Mouse (Mus musculus): ENCODE measurements around the gene Olfr76.
"Not testable (repeated sequence)": the region's sequence is repeated elsewhere in the genome, so short reads cannot be mapped to it uniquely, and the experiment has no call there.

The Olfr76 gene

DNA sequence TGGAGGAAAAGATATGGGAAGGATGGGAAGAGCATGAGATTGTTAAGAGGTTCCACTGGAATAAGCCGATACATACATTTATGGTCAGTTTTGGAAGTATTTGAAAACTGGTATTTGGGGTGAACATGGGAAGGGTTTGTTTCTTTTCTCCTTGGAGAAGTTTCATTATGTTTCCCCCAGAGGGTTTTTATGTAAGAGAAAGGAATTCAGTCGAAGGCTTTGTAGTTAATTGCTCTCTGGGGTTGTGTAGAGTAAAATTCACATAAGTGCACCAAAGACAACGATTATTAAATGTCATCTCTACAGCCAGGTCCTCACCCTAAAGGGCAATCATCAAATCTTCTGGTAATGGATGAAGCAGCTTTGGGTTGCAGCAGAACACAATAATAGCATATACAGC is at the start of gene Olfr76:
Olfr76 (minus strand) TSS at position 101 of the 400 bp plus-strand sequence.
- DNase-seq, result no peak

DNA sequence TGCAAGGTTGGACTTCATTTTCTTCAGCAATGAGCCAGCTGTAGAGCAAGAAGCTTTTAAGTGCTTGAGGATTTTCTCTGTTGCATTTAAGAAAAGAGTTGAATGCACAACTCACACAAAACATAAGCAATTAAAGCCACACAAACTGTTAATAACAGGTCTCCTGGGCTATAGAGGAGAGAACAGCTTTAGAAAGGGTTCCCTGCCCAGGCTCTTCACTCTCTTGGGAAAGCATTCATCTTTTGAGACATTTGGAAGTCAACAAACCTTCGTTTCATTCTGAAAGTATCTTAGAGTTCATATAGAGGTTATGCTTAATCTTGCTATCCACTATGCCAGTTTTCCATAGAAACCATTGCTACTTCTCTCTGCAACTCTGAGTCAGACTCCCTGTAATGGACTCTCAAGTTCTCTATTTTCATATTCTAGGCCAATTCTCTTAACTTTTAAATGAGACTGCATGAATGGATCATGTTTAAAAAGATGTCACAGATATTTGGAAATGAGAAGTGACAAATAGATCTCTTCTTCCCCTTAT is 47.1 kb upstream of the Olfr76 start, which contains the start of gene Olfr1555-ps1:
Olfr1555-ps1 (minus strand) TSS at position 51 of the 538 bp plus-strand sequence.
- not testable (repeated sequence) for DNase-seq

DNA sequence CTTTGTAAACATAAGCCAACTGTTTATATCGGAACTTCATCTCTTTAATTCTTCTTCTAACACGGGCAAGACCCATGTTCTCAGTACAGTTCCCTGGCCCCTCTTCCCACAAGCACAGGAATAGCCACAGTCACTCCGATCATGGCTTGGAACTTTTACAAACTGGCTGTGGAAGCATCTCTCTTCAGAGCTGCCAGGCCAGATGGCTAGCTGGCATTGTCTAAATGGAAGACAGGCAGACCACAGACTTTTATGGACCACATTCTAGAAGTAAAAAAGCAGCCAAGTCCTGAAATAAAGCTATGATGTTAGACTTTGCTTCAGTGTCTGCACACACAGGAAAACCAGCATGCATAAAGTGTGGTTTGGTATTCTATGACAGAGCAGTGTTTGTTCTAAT is 22.4 kb upstream of the Olfr76 start:
- DNase-seq, result peak in 1 of 2 experiments; percentile 3

DNA sequence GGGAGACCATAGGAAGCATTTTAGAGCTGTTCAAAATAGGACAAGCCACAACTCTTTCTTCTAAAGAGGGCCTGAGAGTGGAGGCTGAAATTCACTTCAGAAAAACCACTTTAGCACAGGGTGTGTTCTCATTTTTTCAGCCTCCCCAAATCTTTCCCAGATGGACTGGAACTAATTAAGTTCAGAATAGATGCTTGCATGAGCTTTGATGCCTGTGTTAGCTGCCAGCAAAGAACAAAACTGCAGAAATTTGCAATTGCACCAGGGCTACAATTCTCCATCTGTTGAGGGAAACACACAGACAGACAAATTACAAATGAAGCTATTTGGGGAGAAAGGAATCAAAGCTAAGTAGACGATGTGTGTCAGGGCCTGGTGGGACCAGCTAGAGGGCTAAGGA is 20.4 kb upstream of the Olfr76 start:
- DNase-seq, result no peak

DNA sequence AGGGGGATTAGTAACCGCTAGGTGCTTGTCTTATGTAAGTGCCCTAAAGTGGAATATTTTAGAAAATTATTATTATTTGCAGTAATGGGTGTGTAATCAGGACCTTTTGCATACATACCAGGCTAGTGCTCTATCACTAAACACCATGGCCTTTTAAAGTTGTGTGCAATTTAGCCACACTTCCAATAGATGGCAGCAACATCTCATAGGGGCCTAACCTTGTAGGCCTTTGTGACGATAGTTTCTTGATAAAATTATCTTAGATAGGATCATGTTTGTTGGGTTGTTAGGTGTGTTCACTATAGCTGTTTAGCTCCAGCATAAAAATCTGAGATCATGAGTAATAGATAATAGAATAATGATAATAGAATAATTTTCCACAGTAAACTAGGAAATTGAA is 11.3 kb upstream of the Olfr76 start:
- DNase-seq, result peak in 1 of 2 experiments; percentile 10

DNA sequence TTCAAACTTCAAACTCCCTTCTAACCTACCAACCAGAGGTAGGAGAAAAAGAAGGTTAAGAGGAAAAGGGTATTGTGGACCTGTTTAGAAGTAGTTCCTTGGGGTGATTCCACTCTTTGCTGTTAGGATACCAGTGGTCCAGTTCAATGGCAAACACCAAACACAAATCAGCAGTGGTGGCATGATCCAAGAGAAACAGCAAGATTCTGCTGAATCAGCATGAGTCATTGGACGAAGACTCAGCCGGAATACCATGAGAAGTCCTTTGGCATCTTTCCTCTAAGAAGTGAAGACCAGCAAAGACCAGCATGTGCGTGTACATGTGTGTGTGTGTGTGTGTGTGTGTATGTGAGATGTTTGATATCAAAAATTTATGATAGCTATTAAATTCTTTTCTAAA is 6.5 kb downstream of the Olfr76 start:
- no peak for DNase-seq

DNA sequence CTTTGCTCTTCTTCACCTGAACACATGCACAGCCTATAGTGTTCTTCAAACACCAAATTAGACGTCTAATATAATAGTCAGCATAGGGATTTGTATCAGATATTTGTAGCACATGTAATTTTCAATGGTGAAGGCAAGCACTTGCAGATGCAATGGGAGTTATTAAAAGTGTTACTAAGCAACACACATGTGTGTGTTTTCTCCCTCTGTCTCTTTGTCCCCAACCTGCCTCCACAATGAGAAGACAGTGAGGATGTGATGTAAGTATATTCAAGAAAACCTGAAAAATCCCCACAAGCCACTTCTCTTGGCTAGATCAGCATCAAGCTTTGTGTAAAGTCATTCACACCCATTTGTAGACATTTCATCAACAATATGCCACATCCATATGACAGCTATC is 7.2 kb downstream of the Olfr76 start, which contains the start of gene Olfr1428:
Olfr1428 (minus strand) TSS at position 101 of the 400 bp plus-strand sequence.
- DNase-seq, result no peak

DNA sequence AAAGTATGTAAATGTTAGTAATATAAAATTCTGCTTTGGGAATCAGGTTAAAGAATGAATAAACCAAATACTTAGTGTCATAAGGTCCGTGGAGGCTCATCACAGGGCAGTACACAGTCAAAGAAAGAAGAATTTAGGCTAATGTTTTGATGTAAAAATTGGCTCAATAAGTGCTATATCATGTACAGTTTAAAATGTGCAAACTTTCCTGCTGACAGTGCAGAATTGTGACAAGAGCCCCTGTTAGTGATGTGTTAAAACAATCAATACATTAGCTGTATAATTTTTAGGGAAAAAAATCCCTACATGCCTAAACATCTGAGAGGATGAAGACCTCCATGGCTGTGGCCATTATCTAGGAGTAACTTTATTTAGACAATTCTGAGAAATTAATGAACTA is 9.2 kb downstream of the Olfr76 start:
- DNase-seq, result no peak

DNA sequence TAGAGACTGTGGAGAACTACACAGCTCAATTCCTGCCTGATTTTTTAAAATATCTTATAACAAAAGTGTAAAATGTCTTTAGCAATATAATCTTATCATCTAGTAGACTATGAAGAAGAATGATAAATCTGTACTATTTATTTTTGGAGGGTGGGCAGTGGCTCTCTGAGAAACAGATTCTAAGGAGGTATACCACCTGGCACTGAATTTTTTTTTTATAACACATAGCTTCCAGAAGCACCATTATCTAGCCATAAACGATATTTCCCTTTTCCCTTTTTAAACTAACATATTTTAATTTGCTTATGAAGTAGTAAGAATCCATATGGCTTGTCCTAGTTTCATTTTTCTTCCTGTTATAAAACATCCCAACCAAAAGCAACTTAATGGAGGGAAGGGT is 18.5 kb downstream of the Olfr76 start:
- no peak for DNase-seq

DNA sequence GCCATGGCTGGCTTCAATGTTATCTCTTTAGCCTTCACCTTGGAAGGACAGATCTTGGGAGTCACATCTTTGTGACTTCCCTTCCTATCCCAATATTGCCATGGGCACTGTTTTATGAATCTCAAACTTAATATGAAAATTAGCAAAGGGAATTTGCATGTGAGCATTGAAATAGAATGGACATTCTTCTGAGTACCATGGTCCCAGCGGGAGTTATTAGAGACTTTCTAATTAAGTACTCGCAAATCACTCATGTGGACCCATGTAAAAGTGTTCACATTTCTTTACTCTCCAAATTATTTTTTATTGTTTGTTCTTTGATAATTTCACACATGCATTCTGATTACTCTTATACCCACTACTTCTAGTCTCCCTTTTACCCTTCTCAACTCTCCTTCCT is 19.8 kb downstream of the Olfr76 start, which contains the start of gene Olfr1427:
Olfr1427 (minus strand) TSS at position 101 of the 400 bp plus-strand sequence.
- no peak for DNase-seq

DNA sequence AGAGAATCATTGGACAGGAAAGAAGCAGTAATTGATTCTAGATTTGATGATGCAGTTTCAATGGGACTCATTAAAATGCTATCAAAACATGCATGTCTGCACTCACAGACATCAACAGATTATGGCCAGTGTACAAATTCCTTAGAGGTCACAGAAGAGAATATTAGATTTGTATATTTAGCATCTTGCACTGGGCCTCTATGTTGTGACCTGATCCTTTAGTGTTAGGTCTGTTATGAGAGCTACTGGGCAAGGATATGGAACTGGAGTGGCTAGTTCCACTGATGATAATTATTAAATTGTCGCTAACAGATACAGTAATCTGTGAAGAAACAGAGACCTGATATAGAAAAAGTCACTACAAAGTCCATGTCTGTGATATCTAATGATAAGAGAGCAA is 31.1 kb downstream of the Olfr76 start, which contains the start of gene Olfr1426:
Olfr1426 (minus strand) TSS at position 101 of the 400 bp plus-strand sequence.
- DNase-seq, result no peak

DNA sequence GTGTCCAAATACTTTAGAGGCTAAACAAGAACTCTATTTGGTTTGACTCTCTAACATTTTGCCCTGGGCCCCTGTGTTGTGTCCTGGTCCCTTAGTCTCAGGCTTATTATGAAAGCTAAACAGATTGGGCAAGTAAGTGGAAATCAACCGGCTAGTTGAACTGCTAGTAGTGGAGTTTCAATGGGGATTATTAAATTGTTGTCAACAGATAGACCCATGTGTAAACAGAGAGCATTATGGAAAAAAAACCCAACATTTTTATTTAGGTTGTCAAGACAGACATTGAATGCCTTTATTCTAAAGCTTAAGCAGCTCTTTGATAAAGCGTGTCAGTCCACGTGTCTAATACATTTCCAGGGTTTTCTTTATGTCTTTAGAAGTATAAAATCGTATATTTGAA is 45.4 kb downstream of the Olfr76 start, which contains the start of gene Olfr1425:
Olfr1425 (minus strand) TSS at position 101 of the 400 bp plus-strand sequence.
- DNase-seq, result not testable (repeated sequence)

DNA sequence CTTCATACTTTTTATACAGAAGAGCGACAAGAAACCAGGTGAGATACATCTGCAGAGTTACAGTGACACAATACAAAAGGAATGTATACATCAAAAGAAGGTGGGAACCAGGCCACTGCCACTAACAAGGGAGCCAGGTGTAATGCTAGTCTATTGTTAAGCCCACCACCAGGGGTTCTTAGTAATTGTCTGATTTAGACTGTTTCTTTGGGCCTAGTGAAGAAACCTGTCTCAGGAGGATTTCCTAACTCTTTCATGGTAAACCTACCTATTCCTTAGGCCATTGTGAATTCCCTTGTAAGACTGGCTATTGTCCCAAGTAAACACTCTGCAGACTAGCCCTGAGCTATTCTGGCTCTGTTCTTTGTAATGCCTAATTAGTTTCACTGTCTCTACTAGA is 53.5 kb downstream of the Olfr76 start:
- DNase-seq, result not testable (repeated sequence)
